Mouse (Mus musculus): ENCODE data around the gene Npcd.
A peak's percentile ranks its signal among the peaks of the same experiment; 100 is the strongest.
"Not testable (repeated sequence)": the region's sequence is repeated elsewhere in the genome, so short reads cannot be mapped to it uniquely, and the experiment has no call there.

The Npcd gene

GRCm38 (mm10) chr15:79830388-79830787 is 3.6 kb downstream of the Npcd start:
- peak; percentile 79 for DNase-seq (ENCODE audit: low spot score)

- DNase-seq (ENCODE audit: low spot score) = no peak
Observed at GRCm38 (mm10) chr15:79829431-79829830, 4.6 kb downstream of the Npcd start.

GRCm38 (mm10) chr15:79828366-79829035 is 5.5 kb downstream of the Npcd start:
- peak; percentile 46 for DNase-seq (ENCODE audit: low spot score)

- DNase-seq (ENCODE audit: low spot score) = no peak
Observed at GRCm38 (mm10) chr15:79827778-79828210, 6.2 kb downstream of the Npcd start.

GRCm38 (mm10) chr15:79827061-79827777 is 6.8 kb downstream of the Npcd start:
- DNase-seq (ENCODE audit: low spot score) = no peak

- no peak for DNase-seq (ENCODE audit: low spot score)
Observed at GRCm38 (mm10) chr15:79826221-79826935, 7.7 kb downstream of the Npcd start.

GRCm38 (mm10) chr15:79825146-79825825 is 8.8 kb downstream of the Npcd start:
- no peak for DNase-seq (ENCODE audit: low spot score)

GRCm38 (mm10) chr15:79823588-79824280 is 10.3 kb downstream of the Npcd start:
- peak; percentile 76 for DNase-seq (ENCODE audit: low spot score)

- no peak for DNase-seq (ENCODE audit: low spot score)
Observed at GRCm38 (mm10) chr15:79822265-79823199, 11.5 kb downstream of the Npcd start.

GRCm38 (mm10) chr15:79818325-79818724 is 15.7 kb downstream of the Npcd start:
- no peak for DNase-seq (ENCODE audit: low spot score)

GRCm38 (mm10) chr15:79813666-79814258 is 20.3 kb downstream of the Npcd start:
- no peak for DNase-seq (ENCODE audit: low spot score)

GRCm38 (mm10) chr15:79812840-79813239 is 21.2 kb downstream of the Npcd start:
- DNase-seq (ENCODE audit: low spot score) = not testable (repeated sequence)

GRCm38 (mm10) chr15:79810997-79811396 is 23.0 kb downstream of the Npcd start:
- no peak for DNase-seq (ENCODE audit: low spot score)

GRCm38 (mm10) chr15:79810061-79810460 is 24.0 kb downstream of the Npcd start:
- no peak for DNase-seq (ENCODE audit: low spot score)

- no peak for DNase-seq (ENCODE audit: low spot score)
Observed at GRCm38 (mm10) chr15:79808658-79809057, 25.4 kb downstream of the Npcd start.

- peak; percentile 57 for DNase-seq (ENCODE audit: low spot score)
Observed at GRCm38 (mm10) chr15:79808114-79808513, 25.9 kb downstream of the Npcd start.

GRCm38 (mm10) chr15:79807050-79807449 is 27.0 kb downstream of the Npcd start:
- no peak for DNase-seq (ENCODE audit: low spot score)

- no peak for DNase-seq (ENCODE audit: low spot score)
Observed at GRCm38 (mm10) chr15:79805246-79805645, 28.8 kb downstream of the Npcd start.

- DNase-seq (ENCODE audit: low spot score) = peak; percentile 49
Observed at GRCm38 (mm10) chr15:79804352-79805071, 29.5 kb downstream of the Npcd start, which contains the start of gene Nptxr. Gene Nptxr, minus strand, starts transcription at chr15:79804766.
